Comparison of ENCODE assay signal across 19 mouse cellular contexts in genomic region chr2:116849980-116850636, GRCm38 (mm10). TPM values are rescaled to one million over a fixed set of nuclear protein-coding genes. Genes with fewer than 3 reads are reported as not detected.
DNase-seq lines count a peak whose midpoint lies in the region; ATAC-seq and TF ChIP-seq lines count a peak whose summit lies in the region.
"Had no signal": no experiment of that assay in that cellular context is flagged by ENCODE, and none has a peak within 500 bp of the region (broad histone marks: within the 10 kb centered on the region; RNA-seq: fewer than 3 reads in every experiment).

No protein-coding gene starts in this region.

- no peak for TF ChIP-seq POLR2A in brain, embryonic 14.5 days (IDR thresholded peaks at IDR 0.05; ENCODE audit: borderline replicate concordance, extremely low read depth, insufficient read depth, insufficient read length, poor library complexity, severe bottlenecking)

- H3K27me3 ChIP-seq in hindbrain, embryonic 14.5 days (ENCODE audit: control insufficient read depth, insufficient read depth, low read length) = no peaks in the 10 kb centered on the region
- no peaks in the 10 kb centered on the region for H3K27me3 ChIP-seq in hindbrain, embryonic 13.5 days
- H3K27me3 ChIP-seq: stomach, embryonic 15.5 days had no signal

- no peaks in the 10 kb centered on the region for H3K9me3 ChIP-seq in hindbrain, embryonic 14.5 days (ENCODE audit: control insufficient read depth, low read length)
- H3K9me3 ChIP-seq in hindbrain, embryonic 13.5 days = no peaks in the 10 kb centered on the region
- H3K9me3 ChIP-seq: stomach, embryonic 15.5 days had no signal

- peak; percentile 31 for DNase-seq in hindbrain, embryonic 14.5 days (ENCODE audit: low spot score)
- DNase-seq in ovary, postnatal 36 days (ENCODE audit: low spot score) = peak; percentile 4
- DNase-seq in ovary, adult 18-20 months (ENCODE audit: low spot score) = no peak
- DNase-seq in brain, embryonic 14.5 days (ENCODE audit: low read depth) = peak; percentile 74
- DNase-seq in layer of hippocampus, postnatal 36 days = peak; percentile 39 to 45
- DNase-seq in adrenal gland, postnatal 10 days = no peak
- DNase-seq in urinary bladder, postnatal 36 days (ENCODE audit: low spot score in 2 of 2) = no peak
- DNase-seq: cerebellum, adult 18-20 months; gastrocnemius, adult 2 months; kidney, adult 9 months; liver; right cerebral cortex, postnatal 4 days had no signal

- H3K4me3 ChIP-seq in hindbrain, embryonic 14.5 days (replicated peaks; ENCODE audit: low read length) = no peak overlapping the region
- H3K4me3 ChIP-seq in hindbrain, embryonic 13.5 days = no peak overlapping the region
- H3K4me3 ChIP-seq: erythroblast, embryonic 14.5 days; gastrocnemius, adult 2 months; stomach, embryonic 15.5 days had no signal

- no peaks in the 10 kb centered on the region for H3K36me3 ChIP-seq in hindbrain, embryonic 14.5 days (replicated peaks; ENCODE audit: control insufficient read depth, insufficient read depth)
- no peaks in the 10 kb centered on the region for H3K36me3 ChIP-seq in hindbrain, embryonic 13.5 days
- H3K36me3 ChIP-seq: stomach, embryonic 15.5 days had no signal

- H3K9ac ChIP-seq in hindbrain, embryonic 14.5 days = no peak overlapping the region
- H3K9ac ChIP-seq in hindbrain, embryonic 13.5 days = no peak overlapping the region
- H3K9ac ChIP-seq: stomach, embryonic 15.5 days had no signal

- peaks cover 6% of the 10 kb centered on the region; the same call in 1 of the 2 replicates for H3K4me1 ChIP-seq in hindbrain, embryonic 14.5 days (replicated peaks; ENCODE audit: control insufficient read depth, insufficient read depth, low read length)
- peaks cover 8% of the 10 kb centered on the region; the same call in 1 of the 2 replicates for H3K4me1 ChIP-seq in hindbrain, embryonic 13.5 days (replicated peaks)

- no peak overlapping the region for H3K27ac ChIP-seq in hindbrain, embryonic 14.5 days
- H3K27ac ChIP-seq in hindbrain, embryonic 13.5 days = no peak overlapping the region
- H3K27ac ChIP-seq: gastrocnemius, adult 2 months; stomach, embryonic 15.5 days had no signal

- TF ChIP-seq CTCF in brain, embryonic 14.5 days (IDR thresholded peaks at IDR 0.05; ENCODE audit: borderline replicate concordance, extremely low read depth, insufficient read depth, insufficient read length) = no peak

- 80% methylated on average over 20 of the region's 20 CpGs for WGBS in hindbrain, embryonic 14.5 days
- 83% methylated on average over 20 of the region's 20 CpGs for WGBS in hindbrain, embryonic 13.5 days

- H3K4me2 ChIP-seq in hindbrain, embryonic 14.5 days (replicated peaks) = no peak overlapping the region
- no peak overlapping the region for H3K4me2 ChIP-seq in hindbrain, embryonic 13.5 days
- H3K4me2 ChIP-seq: heart, embryonic 11.5 days; stomach, embryonic 15.5 days had no signal

- ATAC-seq in hindbrain, embryonic 14.5 days (ENCODE audit: low FRiP score) = no peak
- no peak for ATAC-seq in hindbrain, embryonic 13.5 days (ENCODE audit: low FRiP score)

RNA-seq across cellular contexts. Expression of gene Tmco5, which starts 28.4 kb away (rescaled TPM):
- not detected in 2 replicates for polyA plus RNA-seq in hindbrain, embryonic 14.5 days (2014; fragmentation: Nextera tagmentation; extraction: Ambion mirVana)
- not detected in 2 replicates for polyA plus RNA-seq in hindbrain, embryonic 13.5 days (2015; fragmentation: Nextera tagmentation; extraction: Ambion mirVana)
- not detected in 2 replicates for polyA plus RNA-seq in brain, embryonic 14.5 days (2012; rRNA removed)
- 1 to 10 TPM; 1.2 to 1.3 TPM for total RNA-seq in layer of hippocampus, postnatal 36 days (2021)
- total RNA-seq in adrenal gland, postnatal 10 days (2021) = not detected
- total RNA-seq: adrenal gland, postnatal 4 days; gastrocnemius, adult 2 months; hematopoietic stem cell, adult 5-6 weeks had no signal
- polyA plus RNA-seq: erythroblast, embryonic 14.5 days; heart, embryonic 11.5 days; stomach, embryonic 15.5 days; urinary bladder, adult 2 months had no signal

Comparison
In these comparisons a context has a peak if more than half of its experiments do, and no peak if none do; other contexts are left out.
1. DNase-seq: peak in hindbrain, embryonic 14.5 days (single experiment), ovary, postnatal 36 days (single experiment), brain, embryonic 14.5 days (single experiment) and layer of hippocampus, postnatal 36 days (2 of 2); none in ovary, adult 18-20 months (single experiment), adrenal gland, postnatal 10 days (single experiment) and urinary bladder, postnatal 36 days (0 of 2).